Comparison of ENCODE assay signal across 10 mouse cellular contexts in the genomic region with DNA sequence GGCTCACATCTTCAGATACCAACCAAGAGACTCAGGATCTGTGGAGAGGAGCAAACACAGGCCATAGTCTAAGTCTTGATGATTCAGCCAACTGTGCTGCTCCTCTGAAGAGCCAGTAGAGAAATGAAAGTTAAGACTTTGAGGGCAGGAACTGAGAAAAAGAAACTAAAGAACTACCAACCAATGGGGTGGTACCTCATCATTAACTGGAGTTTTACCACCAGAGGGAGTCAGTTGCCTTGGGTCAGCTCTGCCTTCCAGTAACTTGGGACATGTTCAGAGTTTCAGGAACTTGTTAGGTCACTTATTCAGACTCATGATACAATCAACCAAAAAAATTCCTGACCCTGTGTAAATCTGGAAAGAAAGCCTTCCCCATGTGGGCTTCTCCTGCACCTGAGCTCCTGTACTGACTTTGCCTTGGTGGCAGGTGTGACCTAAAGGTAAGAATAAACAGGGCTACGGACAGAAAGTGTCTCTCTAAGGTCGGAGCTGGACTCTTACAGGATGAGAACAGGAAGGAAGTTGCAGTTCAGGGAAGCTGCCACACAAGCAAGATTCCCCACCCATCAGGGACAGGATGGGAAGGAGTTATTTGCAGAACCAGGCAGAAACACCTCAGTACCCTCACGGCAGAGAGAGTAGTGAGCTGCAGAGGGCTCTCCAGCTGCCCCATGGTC. TPM values are rescaled to one million over a fixed set of nuclear protein-coding genes. Genes with fewer than 3 reads are reported as not detected.
DNase-seq lines count a peak whose midpoint lies in the region; ATAC-seq and TF ChIP-seq lines count a peak whose summit lies in the region.
"Had no signal": no experiment of that assay in that cellular context is flagged by ENCODE, and none has a peak within 500 bp of the region (broad histone marks: within the 10 kb centered on the region; RNA-seq: fewer than 3 reads in every experiment).

TSS of gene Trim30a (minus strand) at position 129 of the 680 bp plus-strand sequence.

- no peaks in the 10 kb centered on the region for H3K9me3 ChIP-seq in kidney, postnatal 0 days (replicated peaks; ENCODE audit: low read length)
- no peaks in the 10 kb centered on the region for H3K9me3 ChIP-seq in hindbrain, embryonic 11.5 days (ENCODE audit: control insufficient read depth, low read length)

- ATAC-seq in kidney, postnatal 0 days (replicated peaks; ENCODE audit: low FRiP score, low read depth), result peak; percentile 61; the same call in 1 of the 2 replicates
- no peak for ATAC-seq in hindbrain, embryonic 11.5 days (ENCODE audit: low FRiP score)

- DNase-seq in adrenal gland, adult (ENCODE audit: inconsistent age in 2 of 2, low spot score in 1 of 2), result peak; percentile 43 to 79
- DNase-seq in adrenal gland, postnatal 4 days (ENCODE audit: low spot score in 2 of 2), result no peak
- DNase-seq in spleen, postnatal 36 days (ENCODE audit: low spot score in 2 of 2), result peak; percentile 68 to 74
- DNase-seq in spleen, postnatal 4 days (ENCODE audit: low spot score in 2 of 2), result no peak
- DNase-seq in kidney, postnatal 0 days (ENCODE audit: low spot score), result peak; percentile 40
- peak; percentile 78 for DNase-seq in naive thymus-derived CD4-positive, alpha-beta T cell, adult 2 months (ENCODE audit: low read depth)
- DNase-seq in right cerebral cortex, adult 2 months (ENCODE audit: low spot score in 2 of 2), result no peak
- no peak for DNase-seq in hindbrain, embryonic 11.5 days (ENCODE audit: low spot score)

- no peaks in the 10 kb centered on the region for H3K4me1 ChIP-seq in kidney, postnatal 0 days (replicated peaks; ENCODE audit: insufficient read depth, low read length)
- no peaks in the 10 kb centered on the region for H3K4me1 ChIP-seq in hindbrain, embryonic 11.5 days (replicated peaks; ENCODE audit: control insufficient read depth, insufficient read depth, low read length)

- no peak within 1 kb of the TSS for H3K9ac ChIP-seq in kidney, postnatal 0 days (ENCODE audit: low read depth, low read length)
- H3K9ac ChIP-seq in hindbrain, embryonic 11.5 days (ENCODE audit: low read depth, low read length), result no peak within 1 kb of the TSS

- H3K36me3 ChIP-seq in kidney, postnatal 0 days (ENCODE audit: insufficient read depth, low read length), result no peaks in the 10 kb centered on the region
- H3K36me3 ChIP-seq in hindbrain, embryonic 11.5 days (ENCODE audit: control insufficient read depth, insufficient read depth, low read length), result no peaks in the 10 kb centered on the region

- peak within 1 kb of the TSS; percentile 1; the same call in 1 of the 2 replicates for H3K4me2 ChIP-seq in kidney, postnatal 0 days (ENCODE audit: low read length)
- no peak within 1 kb of the TSS for H3K4me2 ChIP-seq in hindbrain, embryonic 11.5 days (replicated peaks; ENCODE audit: low read depth, low read length)

- peak; percentile 58 for TF ChIP-seq CTCF in kidney, postnatal 0 days (IDR thresholded peaks at IDR 0.05; ENCODE audit: low read depth)

- H3K4me3 ChIP-seq in kidney, postnatal 0 days (replicated peaks; ENCODE audit: low read depth, low read length), result no peak within 1 kb of the TSS
- H3K4me3 ChIP-seq in hindbrain, embryonic 11.5 days (ENCODE audit: low read depth, low read length), result no peak within 1 kb of the TSS
- H3K4me3 ChIP-seq: myocyte had no signal

- H3K27ac ChIP-seq in kidney, postnatal 0 days, result 0 out of 2 replicates have a peak within 1 kb of the TSS, but pooled peaks have one; percentile 47
- no peak within 1 kb of the TSS for H3K27ac ChIP-seq in hindbrain, embryonic 11.5 days (ENCODE audit: low read depth, low read length)

- WGBS in kidney, postnatal 0 days, result 58% methylated on average over 3 of the region's 3 CpGs
- WGBS in hindbrain, embryonic 11.5 days, result 80% methylated on average over 3 of the region's 3 CpGs

- H3K27me3 ChIP-seq in kidney, postnatal 0 days (ENCODE audit: insufficient read depth, low read length), result no peaks in the 10 kb centered on the region
- no peaks in the 10 kb centered on the region for H3K27me3 ChIP-seq in hindbrain, embryonic 11.5 days (ENCODE audit: control insufficient read depth, insufficient read depth, low read length)

RNA-seq across cellular contexts. Expression of gene Trim30a, which starts in this region (rescaled TPM):
- 1 to 10 TPM; 4.9 to 6.5 TPM for total RNA-seq in adrenal gland, postnatal 4 days (2021)
- 3.7 and 4.5 TPM in 2 replicates for polyA plus RNA-seq in kidney, postnatal 0 days (2015; fragmentation: Nextera tagmentation; extraction: Ambion mirVana)
- polyA plus RNA-seq in hindbrain, embryonic 11.5 days (2014; fragmentation: Nextera tagmentation; extraction: Ambion mirVana), result 0.74 and 0.81 TPM in 2 replicates
- polyA plus RNA-seq: C2C12 had no signal

Comparison
In these comparisons a context has a peak if more than half of its experiments do, and no peak if none do; other contexts are left out.
1. DNase-seq: peak in adrenal gland, adult (2 of 2), spleen, postnatal 36 days (2 of 2), kidney, postnatal 0 days (single experiment) and naive thymus-derived CD4-positive, alpha-beta T cell, adult 2 months (single experiment); none in adrenal gland, postnatal 4 days (0 of 2), spleen, postnatal 4 days (0 of 2), right cerebral cortex, adult 2 months (0 of 2) and hindbrain, embryonic 11.5 days (single experiment).